Mouse (Mus musculus): ENCODE data around the gene Stmnd1.
A peak's percentile ranks its signal among the peaks of the same experiment; 100 is the strongest.
"Not testable (repeated sequence)": the region's sequence is repeated elsewhere in the genome, so short reads cannot be mapped to it uniquely, and the experiment has no call there.

Stmnd1 gene

GRCm38 (mm10) chr13:46273453-46274110 is at the start of gene Stmnd1:
Gene Stmnd1, plus strand, starts transcription at chr13:46273721.
- DNase-seq (ENCODE audit: low read depth) = no peak

GRCm38 (mm10) chr13:46226956-46227355 is 46.6 kb upstream of the Stmnd1 start:
- no peak for DNase-seq (ENCODE audit: low read depth)

GRCm38 (mm10) chr13:46227486-46227885 is 46.0 kb upstream of the Stmnd1 start:
- DNase-seq (ENCODE audit: low read depth) = no peak

- not testable (repeated sequence) for DNase-seq (ENCODE audit: low read depth)
Measured at GRCm38 (mm10) chr13:46228750-46229149, 44.8 kb upstream of the Stmnd1 start.

- DNase-seq (ENCODE audit: low read depth) = no peak
Measured at GRCm38 (mm10) chr13:46231514-46232085, 41.9 kb upstream of the Stmnd1 start.

GRCm38 (mm10) chr13:46237723-46238349 is 35.7 kb upstream of the Stmnd1 start:
- no peak for DNase-seq (ENCODE audit: low read depth)

GRCm38 (mm10) chr13:46238796-46239195 is 34.7 kb upstream of the Stmnd1 start:
- no peak for DNase-seq (ENCODE audit: low read depth)

- no peak for DNase-seq (ENCODE audit: low read depth)
Measured at GRCm38 (mm10) chr13:46241391-46242188, 31.9 kb upstream of the Stmnd1 start.

- DNase-seq (ENCODE audit: low read depth) = no peak
Measured at GRCm38 (mm10) chr13:46253753-46254152, 19.8 kb upstream of the Stmnd1 start.

GRCm38 (mm10) chr13:46254171-46254570 is 19.4 kb upstream of the Stmnd1 start:
- no peak for DNase-seq (ENCODE audit: low read depth)

- no peak for DNase-seq (ENCODE audit: low read depth)
Measured at GRCm38 (mm10) chr13:46255616-46256015, 17.9 kb upstream of the Stmnd1 start.

- no peak for DNase-seq (ENCODE audit: low read depth)
Measured at GRCm38 (mm10) chr13:46257847-46258246, 15.7 kb upstream of the Stmnd1 start.

- DNase-seq (ENCODE audit: low read depth) = no peak
Measured at GRCm38 (mm10) chr13:46259526-46259925, 14.0 kb upstream of the Stmnd1 start.

- DNase-seq (ENCODE audit: low read depth) = no peak
Measured at GRCm38 (mm10) chr13:46261244-46261643, 12.3 kb upstream of the Stmnd1 start.

GRCm38 (mm10) chr13:46267783-46268182 is 5.7 kb upstream of the Stmnd1 start:
- DNase-seq (ENCODE audit: low read depth) = peak; percentile 15

- DNase-seq (ENCODE audit: low read depth) = no peak
Measured at GRCm38 (mm10) chr13:46268341-46268740, 5.2 kb upstream of the Stmnd1 start.

- no peak for DNase-seq (ENCODE audit: low read depth)
Measured at GRCm38 (mm10) chr13:46268815-46269445, 4.6 kb upstream of the Stmnd1 start.

GRCm38 (mm10) chr13:46272811-46273452 is 589 bp upstream of the Stmnd1 start:
- no peak for DNase-seq (ENCODE audit: low read depth)

GRCm38 (mm10) chr13:46275701-46276100 is 2.2 kb downstream of the Stmnd1 start:
- DNase-seq (ENCODE audit: low read depth) = no peak

GRCm38 (mm10) chr13:46282543-46282942 is 9.0 kb downstream of the Stmnd1 start:
- no peak for DNase-seq (ENCODE audit: low read depth)

- no peak for DNase-seq (ENCODE audit: low read depth)
Measured at GRCm38 (mm10) chr13:46287801-46288200, 14.3 kb downstream of the Stmnd1 start.

- DNase-seq (ENCODE audit: low read depth) = no peak
Measured at GRCm38 (mm10) chr13:46288372-46288771, 14.9 kb downstream of the Stmnd1 start.
